Mouse (Mus musculus) kidney, adult 2 months (tissue): ENCODE results near the gene Matn1. TPM values are rescaled to one million over a fixed set of nuclear protein-coding genes. Genes with fewer than 3 reads are reported as not detected.
A peak's percentile ranks its signal among the peaks of the same experiment; 100 is the strongest.

Experiments
- DNase-seq: peaks from one replicate; pipeline ENCODE4 v3.0.0; 2021
- H3K27ac ChIP-seq: fragments of 200-500 bp; 2 replicates; pipeline ENCODE4 v1.5.1; 2012; ENCODE audit warnings: low read depth, low read length, control low read depth, inconsistent platforms; ENCODE audit not compliant: insufficient read depth
- H3K27me3 ChIP-seq: fragments of 200-500 bp; replicated peaks from 2 replicates; pipeline ENCODE4 v1.6.1; 2012; ENCODE audit warnings: mild to moderate bottlenecking, moderate library complexity, low read length, inconsistent platforms; ENCODE audit not compliant: control insufficient read depth, insufficient read depth
- H3K36me3 ChIP-seq: fragments of 200-500 bp; 2 replicates; pipeline ENCODE4 v1.6.1; 2012; ENCODE audit warnings: mild to moderate bottlenecking, moderate library complexity, low read length, inconsistent platforms; ENCODE audit not compliant: control insufficient read depth, insufficient read depth
- H3K4me1 ChIP-seq: fragments of 200-500 bp; 2 replicates; pipeline ENCODE4 v1.6.1; 2011; ENCODE audit warnings: low read length; ENCODE audit not compliant: control insufficient read depth, insufficient read depth
- H3K4me3 ChIP-seq: fragments of 200-500 bp; 2 replicates; pipeline ENCODE4 v1.5.1; 2011; ENCODE audit warnings: mild to moderate bottlenecking, low read depth, low read length, control low read depth; ENCODE audit not compliant: insufficient read depth
- CTCF ChIP-seq: fragments of 200-500 bp; conservative IDR thresholded peaks from 2 replicates; pipeline ENCODE4 v1.5.1; 2011; ENCODE audit warnings: low read depth, mild to moderate bottlenecking, control low read depth, low read length, moderate library complexity, mixed read lengths; ENCODE audit not compliant: insufficient read depth, insufficient read length
- POLR2A ChIP-seq: fragments of 200-500 bp; IDR thresholded peaks from one replicate; pipeline ENCODE4 v1.6.1; 2011; ENCODE audit warnings: low read depth, low read length, control low read depth
- WGBS: fragments of 180-500 bp; shearing (Covaris S2); methylation state at CpG from one replicate; pipeline ENCODE4 v1.1.7; 2018; 5-methylcytosine and 5-hydroxymethylcytosine counted together
- polyA plus RNA-seq: library from polyadenylated mRNA; depleted of rRNA; stranded (reverse); fragments of >200 nt; gene quantifications from 2 replicates; pipeline ENCODE4 v1.2.3, GENCODE M21; 2012

The Matn1 gene
- polyA plus RNA-seq, 1 experiment = 0.06 TPM

GRCm38 (mm10) chr4:130912626-130913025 is 31.6 kb upstream of the Matn1 start:
- no peak for DNase-seq
- no peak overlapping the region for H3K27ac ChIP-seq
- TF ChIP-seq POLR2A (no peak), CTCF (no peak)
- no peak overlapping the region for H3K4me3 ChIP-seq
- H3K36me3 ChIP-seq = no peaks in the 10 kb centered on the region
- H3K27me3 ChIP-seq = no peaks in the 10 kb centered on the region
- H3K4me1 ChIP-seq = no peaks in the 10 kb centered on the region
- WGBS = 72% methylated on average over 3 of the region's 3 CpGs

GRCm38 (mm10) chr4:130913077-130913476 is 31.1 kb upstream of the Matn1 start, which contains the start of gene Laptm5:
TSS of gene Laptm5 (plus strand) at chr4:130913125.
- no peak for TF ChIP-seq POLR2A
- TF ChIP-seq CTCF = no peak
- Histone ChIP-seq H3K4me1 (no peaks in the 10 kb centered on the region), H3K27ac (no peak within 1 kb of the TSS), H3K4me3 (peak within 1 kb of the TSS; percentile 18; the same call in 1 of the 2 replicates), H3K36me3 (no peaks in the 10 kb centered on the region), H3K27me3 (no peaks in the 10 kb centered on the region)
- WGBS = 73% methylated on average over 11 of the region's 11 CpGs
- no peak for DNase-seq

DNA sequence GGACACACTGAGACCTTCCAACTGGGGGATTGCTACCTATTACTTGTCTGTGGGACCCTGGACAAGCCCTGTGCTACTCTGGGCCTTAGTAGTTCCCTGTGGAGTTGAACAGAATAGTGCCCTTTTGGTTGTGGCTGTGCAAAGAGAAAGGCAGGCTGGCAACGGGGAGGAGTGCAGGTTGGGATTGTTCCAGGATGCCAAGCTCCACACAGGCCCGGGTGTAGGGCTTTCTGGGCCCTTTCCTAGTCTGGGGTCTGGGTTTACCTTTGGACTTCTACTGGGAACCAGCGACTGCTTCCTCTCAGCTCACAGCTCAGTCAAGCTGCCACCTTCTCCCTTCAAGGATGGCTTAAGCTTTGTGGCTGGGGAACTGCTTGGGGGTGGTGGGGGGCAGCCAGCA is 30.7 kb upstream of the Matn1 start:
- DNase-seq = no peak
- H3K27ac ChIP-seq = no peak overlapping the region
- peak overlapping the region; percentile 18; the same call in 1 of the 2 replicates for H3K4me3 ChIP-seq
- H3K27me3 ChIP-seq = no peaks in the 10 kb centered on the region
- no peaks in the 10 kb centered on the region for H3K36me3 ChIP-seq
- no peaks in the 10 kb centered on the region for H3K4me1 ChIP-seq
- 82% methylated on average over 3 of the region's 3 CpGs for WGBS
- TF ChIP-seq POLR2A = no peak
- TF ChIP-seq CTCF = no peak

DNA sequence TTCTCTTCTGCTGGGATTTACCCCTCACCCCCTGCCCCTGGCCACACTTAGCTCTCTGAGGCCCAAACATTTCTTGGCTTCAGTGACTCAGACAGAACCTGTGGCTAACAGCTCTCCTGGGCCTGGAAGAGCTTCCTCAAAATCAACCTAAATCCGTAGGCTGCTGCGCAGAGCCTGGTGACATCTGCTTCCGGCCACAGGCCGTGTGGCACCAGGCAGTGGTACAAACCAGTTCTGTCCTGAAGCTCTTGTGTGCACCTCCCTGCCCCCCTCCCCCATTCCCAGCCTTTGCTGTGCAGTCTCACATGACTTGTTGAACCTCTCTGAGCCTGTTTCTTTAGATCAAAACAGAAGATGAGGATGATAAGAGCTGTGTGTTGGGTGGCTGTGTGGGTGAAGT is 30.2 kb upstream of the Matn1 start:
- Histone ChIP-seq H3K27me3 (no peaks in the 10 kb centered on the region), H3K27ac (no peak overlapping the region), H3K4me3 (no peak overlapping the region), H3K4me1 (no peaks in the 10 kb centered on the region), H3K36me3 (no peaks in the 10 kb centered on the region)
- WGBS = 83% methylated on average over 4 of the region's 4 CpGs
- peak; percentile 22 for DNase-seq
- TF ChIP-seq POLR2A (no peak), CTCF (no peak)

DNA sequence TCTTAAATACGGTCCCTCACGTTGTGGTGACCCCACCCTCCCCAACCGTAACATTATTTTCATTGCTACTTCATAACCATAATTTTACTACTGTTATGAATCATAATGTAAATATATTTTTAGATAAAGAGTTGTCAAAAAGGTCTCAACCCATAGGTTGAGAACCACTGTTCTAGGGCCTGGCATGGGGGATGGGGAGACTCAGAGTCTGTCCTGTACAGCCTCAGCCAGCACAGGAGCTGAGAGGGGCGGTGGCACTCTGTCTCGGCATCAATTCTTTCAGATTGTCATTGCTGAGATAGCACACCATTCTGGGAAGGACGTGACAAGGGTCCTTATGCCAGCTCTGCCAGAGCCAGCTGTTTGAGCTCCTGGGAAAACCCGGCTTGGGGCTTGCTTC is 29.7 kb upstream of the Matn1 start:
- WGBS = 72% methylated on average over 7 of the region's 7 CpGs
- no peaks in the 10 kb centered on the region for H3K4me1 ChIP-seq

GRCm38 (mm10) chr4:130915006-130915667 is 29.0 kb upstream of the Matn1 start:
- H3K27ac ChIP-seq = no peak overlapping the region

More for the DNA sequence above, 29.7 kb upstream of the Matn1 start:
- no peaks in the 10 kb centered on the region for H3K27me3 ChIP-seq
- TF ChIP-seq POLR2A (no peak), CTCF (no peak)
- H3K27ac ChIP-seq = no peak overlapping the region
- H3K36me3 ChIP-seq = no peaks in the 10 kb centered on the region
- no peak overlapping the region for H3K4me3 ChIP-seq
- DNase-seq = no peak

GRCm38 (mm10) chr4:130915668-130916035 is 28.5 kb upstream of the Matn1 start:
- no peak overlapping the region for H3K4me3 ChIP-seq
- TF ChIP-seq POLR2A (no peak), CTCF (no peak)
- no peak for DNase-seq
- WGBS = 47% methylated on average over 7 of the region's 7 CpGs
- no peaks in the 10 kb centered on the region for H3K36me3 ChIP-seq
- H3K27me3 ChIP-seq = no peaks in the 10 kb centered on the region
- H3K4me1 ChIP-seq = no peaks in the 10 kb centered on the region
- H3K27ac ChIP-seq = no peak overlapping the region

More at GRCm38 (mm10) chr4:130915006-130915667, 29.0 kb upstream of the Matn1 start:
- TF ChIP-seq POLR2A = no peak
- Histone ChIP-seq H3K36me3 (no peaks in the 10 kb centered on the region), H3K27me3 (no peaks in the 10 kb centered on the region), H3K4me3 (no peak overlapping the region), H3K4me1 (no peaks in the 10 kb centered on the region)
- DNase-seq = no peak
- 68% methylated on average over 12 of the region's 12 CpGs for WGBS

DNA sequence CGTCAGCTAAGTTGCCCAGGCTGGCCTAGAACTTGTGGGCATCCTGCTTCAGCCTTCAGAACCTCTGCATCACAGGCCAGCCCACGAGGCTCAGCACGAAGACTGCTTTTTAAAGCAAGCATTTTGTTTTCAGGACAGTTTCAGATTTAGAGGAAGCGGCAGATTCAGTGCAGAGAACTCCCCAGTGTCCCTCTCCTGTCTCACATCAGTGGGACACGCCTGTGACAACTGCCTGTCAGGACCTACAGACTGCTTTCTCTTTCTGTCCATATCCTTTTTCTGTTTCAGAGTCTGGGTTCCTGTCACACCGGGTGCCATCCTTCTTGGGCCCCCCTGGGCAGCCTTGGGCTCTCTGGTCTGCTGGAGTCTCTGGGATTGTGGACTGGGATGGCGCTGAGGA is 27.5 kb upstream of the Matn1 start:
- Histone ChIP-seq H3K27me3 (no peaks in the 10 kb centered on the region), H3K4me3 (no peak overlapping the region), H3K4me1 (no peaks in the 10 kb centered on the region), H3K27ac (no peak overlapping the region), H3K36me3 (no peaks in the 10 kb centered on the region)
- WGBS = 82% methylated on average over 7 of the region's 7 CpGs
- TF ChIP-seq POLR2A = no peak
- no peak for TF ChIP-seq CTCF
- DNase-seq = no peak
